Mouse (Mus musculus) CH12.LX (cell line): ENCODE measurements around the gene Tekt4. TPM values are rescaled to one million over a fixed set of nuclear protein-coding genes. Genes with fewer than 3 reads are reported as not detected.

Experiments used
- DNase-seq: peaks from one replicate; pipeline ENCODE4 v3.0.0-alpha.2; 2013; ENCODE audit errors: extremely low read depth
- H3K27ac ChIP-seq: 2 replicates; pipeline ENCODE4 v1.5.1; 2012; ENCODE audit warnings: low read depth, mild to moderate bottlenecking, control low read depth, moderate library complexity; ENCODE audit not compliant: insufficient read depth
- H3K27me3 ChIP-seq: replicated peaks from 2 replicates; pipeline ENCODE3; 2012; ENCODE audit warnings: inconsistent platforms
- H3K36me3 ChIP-seq, 2 experiments: replicated peaks in 1 of 2; 2 replicates each; pipeline versions ENCODE3 to v1.6.1; 2012; ENCODE audit warnings: inconsistent platforms in 1 of 2, low read length in 1 of 2, mild to moderate bottlenecking in 1 of 2, mixed read lengths in 1 of 2, moderate library complexity in 1 of 2; ENCODE audit not compliant: control insufficient read depth in 1 of 2, insufficient read depth in 1 of 2
- H3K4me1 ChIP-seq, 2 experiments: 2 replicates each; pipeline ENCODE4 v1.6.1; 2012; ENCODE audit warnings: inconsistent platforms in 1 of 2, moderate library complexity in 1 of 2; ENCODE audit not compliant: insufficient read depth in 2 of 2, control insufficient read depth in 1 of 2
- H3K4me2 ChIP-seq: 2 replicates; pipeline ENCODE4 v1.6.1; 2012; ENCODE audit warnings: low read depth, mild to moderate bottlenecking, control low read depth; ENCODE audit not compliant: poor library complexity, insufficient read depth, severe bottlenecking
- H3K4me3 ChIP-seq, 3 experiments: fragments of 150-350 bp in 1 of 3; sonication (generic) in 1 of 3; replicated peaks in 1 of 3; 2 replicates each; pipeline versions ENCODE3 to v1.5.1; 2011 to 2012; ENCODE audit warnings: low read depth in 2 of 3, low read length in 2 of 3, mild to moderate bottlenecking in 2 of 3, moderate library complexity in 2 of 3, control low read depth in 1 of 3, improper control_type of control experiment in 1 of 3, inconsistent platforms in 1 of 3, mixed read lengths in 1 of 3; ENCODE audit not compliant: poor library complexity in 1 of 3
- H3K79me2 ChIP-seq: replicated peaks from 2 replicates; pipeline ENCODE4 v1.6.1; 2012; ENCODE audit warnings: mild to moderate bottlenecking, moderate library complexity; ENCODE audit not compliant: control insufficient read depth, poor library complexity, insufficient read depth, severe bottlenecking; ENCODE audit errors: extremely low read depth
- H3K9ac ChIP-seq: 2 replicates; pipeline ENCODE4 v1.6.1; 2012; ENCODE audit warnings: low read depth, mild to moderate bottlenecking, control low read depth, moderate library complexity; ENCODE audit not compliant: insufficient read depth
- H3K9me3 ChIP-seq: replicated peaks from 2 replicates; pipeline ENCODE3; 2012; ENCODE audit warnings: low read length, inconsistent platforms, mixed read lengths
- BHLHE40 ChIP-seq: IDR thresholded peaks from 2 replicates; pipeline ENCODE4 v1.6.1; 2011; ENCODE audit warnings: mild to moderate bottlenecking, low read depth, low read length, improper control_type of control experiment
- CHD2 ChIP-seq: IDR thresholded peaks from 2 replicates; pipeline ENCODE4 v1.6.1; 2011; ENCODE audit warnings: low read length, improper control_type of control experiment
- CTCF ChIP-seq, 2 experiments: IDR thresholded peaks in 1 of 2; conservative IDR thresholded peaks in 1 of 2; 2 replicates each; pipeline ENCODE4 v1.5.1; 2011 to 2012; ENCODE audit warnings: low read depth in 2 of 2, low read length in 2 of 2, improper control_type of control experiment in 1 of 2, inconsistent platforms in 1 of 2, mild to moderate bottlenecking in 1 of 2, moderate library complexity in 1 of 2
- ETS1 ChIP-seq: conservative IDR thresholded peaks from 2 replicates; pipeline ENCODE4 v1.6.1; 2012; ENCODE audit warnings: low read depth, mild to moderate bottlenecking, inconsistent platforms, low read length, improper control_type of control experiment, moderate library complexity
- GABPA ChIP-seq: IDR thresholded peaks from 2 replicates; pipeline ENCODE4 v1.6.1; 2012; ENCODE audit warnings: low read depth, low read length, improper control_type of control experiment, inconsistent platforms; ENCODE audit not compliant: insufficient replicate concordance
- HCFC1 ChIP-seq: IDR thresholded peaks from 2 replicates; pipeline ENCODE4 v1.6.1; 2012; ENCODE audit warnings: low read depth, mild to moderate bottlenecking, inconsistent platforms, low read length, improper control_type of control experiment
- IRF4 ChIP-seq: IDR thresholded peaks from 2 replicates; pipeline ENCODE4 v1.6.1; 2014; ENCODE audit warnings: low read depth, mild to moderate bottlenecking, inconsistent platforms, low read length, improper control_type of control experiment
- JUN ChIP-seq: IDR thresholded peaks from 2 replicates; pipeline ENCODE4 v1.6.1; 2011; ENCODE audit warnings: low read depth, mild to moderate bottlenecking, low read length, improper control_type of control experiment, moderate library complexity; ENCODE audit not compliant: insufficient read depth
- KAT2A ChIP-seq: IDR thresholded peaks from 2 replicates; pipeline ENCODE4 v1.6.1; 2012; ENCODE audit warnings: low read length, improper control_type of control experiment, inconsistent platforms; ENCODE audit not compliant: insufficient replicate concordance
- MAFK ChIP-seq: IDR thresholded peaks from 2 replicates; pipeline ENCODE4 v1.6.1; 2011; ENCODE audit warnings: low read length, improper control_type of control experiment; ENCODE audit not compliant: insufficient replicate concordance
- MAX ChIP-seq: IDR thresholded peaks from 2 replicates; pipeline ENCODE4 v1.6.1; 2011; ENCODE audit warnings: low read length, improper control_type of control experiment
- MYC ChIP-seq: IDR thresholded peaks from 2 replicates; pipeline ENCODE4 v1.6.1; 2011; ENCODE audit warnings: low read depth, mild to moderate bottlenecking, improper control_type of control experiment, low read length
- NELFE ChIP-seq: IDR thresholded peaks from 2 replicates; pipeline ENCODE4 v1.6.1; 2011; ENCODE audit warnings: low read depth, low read length, improper control_type of control experiment
- NRF1 ChIP-seq: IDR thresholded peaks from 2 replicates; pipeline ENCODE4 v1.6.1; 2014; ENCODE audit warnings: low read depth, mild to moderate bottlenecking, inconsistent platforms, low read length, improper control_type of control experiment, moderate library complexity
- POLR2A ChIP-seq: IDR thresholded peaks from 2 replicates; pipeline ENCODE4 v1.6.1; 2011; ENCODE audit warnings: low read depth, mild to moderate bottlenecking, improper control_type of control experiment, low read length
- POLR2AphosphoS2 ChIP-seq: IDR thresholded peaks from 2 replicates; pipeline ENCODE4 v1.6.1; 2011; ENCODE audit warnings: low read depth, low read length, improper control_type of control experiment
- RAD21 ChIP-seq: IDR thresholded peaks from 2 replicates; pipeline ENCODE4 v1.6.1; 2011; ENCODE audit warnings: low read depth, mild to moderate bottlenecking, low read length, improper control_type of control experiment, moderate library complexity
- RCOR1 ChIP-seq: conservative IDR thresholded peaks from 2 replicates; pipeline ENCODE4 v1.6.1; 2012; ENCODE audit warnings: low read depth, mild to moderate bottlenecking, inconsistent platforms, low read length, improper control_type of control experiment
- SIN3A ChIP-seq: IDR thresholded peaks from 2 replicates; pipeline ENCODE4 v1.6.1; 2012; ENCODE audit warnings: low read length, improper control_type of control experiment, inconsistent platforms
- SMC3 ChIP-seq: IDR thresholded peaks from 2 replicates; pipeline ENCODE4 v1.6.1; 2011; ENCODE audit warnings: low read depth, low read length, improper control_type of control experiment
- TCF12 ChIP-seq: IDR thresholded peaks from 2 replicates; pipeline ENCODE4 v1.6.1; 2014; ENCODE audit warnings: low read depth, mild to moderate bottlenecking, inconsistent platforms, low read length, improper control_type of control experiment
- USF1 ChIP-seq: IDR thresholded peaks from 2 replicates; pipeline ENCODE4 v1.6.1; 2014; ENCODE audit warnings: low read depth, mild to moderate bottlenecking, inconsistent platforms, low read length, improper control_type of control experiment
- USF2 ChIP-seq: conservative IDR thresholded peaks from 2 replicates; pipeline ENCODE4 v1.6.1; 2011; ENCODE audit warnings: low read depth, low read length, improper control_type of control experiment
- ZKSCAN1 ChIP-seq: IDR thresholded peaks from 2 replicates; pipeline ENCODE4 v1.6.1; 2012; ENCODE audit warnings: low read depth, inconsistent platforms, low read length, improper control_type of control experiment, borderline replicate concordance
- ZMIZ1 ChIP-seq: IDR thresholded peaks from 2 replicates; pipeline ENCODE4 v1.6.1; 2012; ENCODE audit warnings: low read depth, mild to moderate bottlenecking, inconsistent platforms, low read length, improper control_type of control experiment
- dilution Hi-C: fragments of 300-500 bp; cut with MboI; formaldehyde crosslinking; loops from 2 replicates; pipeline ENCODE4 v1.14.3; 2020; ENCODE audit warnings: low sequenced_read_pairs; ENCODE audit not compliant: extremely low pct_unique_long_range_greater_than_20kb, extremely low pct_ligation_motif_present
- in situ Hi-C: fragments of 300-500 bp; cut with MboI; formaldehyde crosslinking; loops from 3 replicates; pipeline ENCODE4 v1.14.3; 2019; ENCODE audit warnings: low sequenced_read_pairs, low pct_ligation_motif_present, low pct_unique_long_range_greater_than_20kb, mixed read lengths
- polyA plus RNA-seq: library from polyadenylated mRNA; unstranded; fragments of >175 nt; gene quantifications from 2 replicates; pipeline ENCODE4 v1.2.1, GENCODE M21; 2012; ENCODE audit warnings: low read depth; ENCODE audit not compliant: insufficient read length
- total RNA-seq, 2 experiments: library from RNA; depleted of rRNA; stranded (reverse); fragments of 300-350 nt in 1 of 2; fragments of >200 nt in 1 of 2; gene quantifications; 2 replicates each; pipeline ENCODE4 v1.2.3; 2012 to 2014

Gene Tekt4
- total and polyA plus RNA-seq, 3 experiments: not detected

GRCm38 (mm10) chr17:25518144-25518543 lies 63.7 kb downstream of the Tekt4 start:
- H3K27me3 ChIP-seq: peaks cover 39% of the 10 kb centered on the region
- no peak overlapping the region for H3K4me3 ChIP-seq
- H3K9me3 ChIP-seq: no peaks in the 10 kb centered on the region
- no peak for DNase-seq
- no peaks in the 10 kb centered on the region for H3K79me2 ChIP-seq
- no peak overlapping the region for H3K9ac ChIP-seq
- no peak overlapping the region for H3K4me2 ChIP-seq
- peaks cover 2 to 26% of the 10 kb centered on the region in 2 experiments; a peak in 3 of 4 replicates for H3K4me1 ChIP-seq
- dilution Hi-C loops: no loop called here
- TF ChIP-seq SMC3: no peak
- TF ChIP-seq POLR2A: no peak
- no peak for TF ChIP-seq RCOR1
- TF ChIP-seq ETS1: no peak
- TF ChIP-seq JUN: no peak
- TF ChIP-seq RAD21: no peak
- TF ChIP-seq NRF1: no peak
- no peak for TF ChIP-seq ZKSCAN1
- no peak for TF ChIP-seq CHD2
- TF ChIP-seq HCFC1: no peak
- no peak for TF ChIP-seq MYC
- no peak overlapping the region for H3K27ac ChIP-seq
- H3K36me3 ChIP-seq: no peaks in the 10 kb centered on the region
- in situ Hi-C loops: no loop called here

DNA sequence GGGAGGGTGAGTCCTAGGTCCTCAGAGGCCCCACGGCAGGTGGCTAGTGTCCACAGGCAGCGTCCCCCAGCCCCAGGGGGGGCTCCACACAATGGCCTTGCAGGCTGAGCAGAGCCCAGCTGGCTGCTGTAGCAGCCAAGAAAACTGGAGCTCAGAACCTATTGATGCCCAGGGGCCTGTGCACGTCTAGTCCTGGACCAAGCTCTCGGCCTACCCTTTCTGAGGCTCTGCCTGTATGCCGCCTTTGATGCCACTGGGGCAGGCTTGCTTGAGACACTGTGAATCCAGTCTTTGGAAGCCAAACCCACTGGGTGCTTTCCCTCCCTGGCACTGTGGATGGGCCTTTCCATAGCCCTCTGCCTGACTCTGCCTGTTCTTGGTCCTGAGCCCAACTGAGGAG lies 65.1 kb downstream of the Tekt4 start:
- in situ Hi-C loops (no loop called here), dilution Hi-C loops (no loop called here)
- no peaks in the 10 kb centered on the region for H3K79me2 ChIP-seq
- H3K4me2 ChIP-seq: no peak overlapping the region
- DNase-seq: no peak
- H3K27ac ChIP-seq: no peak overlapping the region
- H3K36me3 ChIP-seq: no peaks in the 10 kb centered on the region
- H3K9me3 ChIP-seq: no peaks in the 10 kb centered on the region
- no peak overlapping the region for H3K4me3 ChIP-seq
- H3K27me3 ChIP-seq: peaks cover 51% of the 10 kb centered on the region
- H3K4me1 ChIP-seq: peaks cover 2 to 20% of the 10 kb centered on the region in 2 experiments; a peak in 3 of 4 replicates
- H3K9ac ChIP-seq: no peak overlapping the region
- TF ChIP-seq SIN3A (no peak), USF1 (no peak), CHD2 (no peak), ETS1 (no peak), HCFC1 (no peak), POLR2AphosphoS2 (no peak), MAFK (no peak), MAX (no peak), CTCF (conservative IDR thresholded peaks at IDR 0.05 in 1 of 2, IDR thresholded peaks at IDR 0.05 in 1 of 2; ENCODE audit: low read depth in 2 of 2, low read length in 2 of 2) (no peak), GABPA (no peak), JUN (no peak), ZMIZ1 (no peak), SMC3 (no peak), KAT2A (no peak), IRF4 (no peak), USF2 (no peak), BHLHE40 (no peak), TCF12 (no peak), NELFE (no peak)
- TF ChIP-seq, all 38 proteins: peak for 0
